Mouse (Mus musculus) embryonic fibroblast, embryonic 13.5 days (primary cell): ENCODE results near the gene Rerg.

Source experiments
- CTCF ChIP-seq: IDR thresholded peaks from 2 replicates; pipeline ENCODE4 v1.5.1; 2011; ENCODE audit warnings: mild to moderate bottlenecking, control low read depth, low read length, moderate library complexity, borderline replicate concordance; ENCODE audit not compliant: insufficient read depth
- POLR2A ChIP-seq: IDR thresholded peaks from 2 replicates; pipeline ENCODE4 v1.6.1; 2011; ENCODE audit warnings: low read depth, mild to moderate bottlenecking, control low read depth, low read length, moderate library complexity

DNA sequence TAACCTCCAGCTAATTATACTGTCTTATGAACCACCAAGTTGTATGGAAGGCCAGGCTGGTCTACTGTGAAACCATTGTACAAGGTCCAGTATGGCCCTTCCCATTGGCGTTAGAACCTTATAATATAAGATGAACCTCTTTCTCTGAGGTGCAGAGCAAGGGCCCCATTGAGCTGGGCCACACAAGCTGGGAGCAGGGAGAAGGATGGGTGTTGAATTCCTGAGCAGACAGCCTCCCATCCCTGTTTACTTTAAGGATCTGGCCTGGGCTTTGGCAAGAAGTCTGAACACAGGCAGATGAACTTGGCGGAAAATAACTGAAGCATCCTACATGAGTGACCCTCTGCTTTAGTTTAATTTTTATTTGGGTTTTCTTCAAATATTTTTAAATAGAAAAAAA lies 75.8 kb downstream of the Rerg start:
- TF ChIP-seq CTCF: no peak
- TF ChIP-seq POLR2A: no peak
